Mouse (Mus musculus) kidney, embryonic 16.5 days (tissue): ENCODE results near the gene Zfp27. TPM values are rescaled to one million over a fixed set of nuclear protein-coding genes. Genes with fewer than 3 reads are reported as not detected.

Experiments used
- ATAC-seq: fragments of 200-750 bp; cut with Nextera tagmentation; 2 replicates; pipeline ENCODE4 v1.8.0; 2017; ENCODE audit warnings: moderate TSS enrichment; ENCODE audit not compliant: low FRiP score, low TSS enrichment
- H3K27ac ChIP-seq: fragments of 300-500 bp; sonication (generic); 2 replicates; pipeline ENCODE4 v1.5.1; 2014; ENCODE audit warnings: low read length
- H3K27me3 ChIP-seq: fragments of 300-500 bp; sonication (generic); 2 replicates; pipeline ENCODE4 v1.6.1; 2014; ENCODE audit warnings: low read length, control low read depth, mixed read lengths; ENCODE audit not compliant: insufficient read depth
- H3K36me3 ChIP-seq: fragments of 300-500 bp; sonication (generic); 2 replicates; pipeline ENCODE4 v1.6.1; 2014; ENCODE audit warnings: low read length, control low read depth, mixed read lengths; ENCODE audit not compliant: insufficient read depth
- H3K4me1 ChIP-seq: fragments of 300-500 bp; sonication (generic); 2 replicates; pipeline ENCODE4 v1.6.1; 2014; ENCODE audit warnings: low read length, control low read depth, mixed read lengths; ENCODE audit not compliant: insufficient read depth
- H3K4me2 ChIP-seq: fragments of 300-500 bp; sonication (generic); replicated peaks from 2 replicates; pipeline ENCODE4 v1.6.1; 2014; ENCODE audit warnings: low read depth, low read length
- H3K4me3 ChIP-seq: fragments of 300-500 bp; sonication (generic); 2 replicates; pipeline ENCODE4 v1.5.1; 2014; ENCODE audit warnings: mild to moderate bottlenecking, low read length
- H3K9ac ChIP-seq: fragments of 300-500 bp; sonication (generic); replicated peaks from 2 replicates; pipeline ENCODE4 v1.6.1; 2014; ENCODE audit warnings: low read length
- H3K9me3 ChIP-seq: fragments of 300-500 bp; sonication (generic); 2 replicates; pipeline ENCODE4 v1.6.1; 2016; ENCODE audit warnings: low read length, control low read depth
- WGBS: fragments of 180-500 bp; shearing (Covaris S2); extraction: QIAGEN DNeasy Blood & Tissue Kit; methylation state at CpG from one replicate; pipeline ENCODE4 v1.1.7; 2014; 5-methylcytosine and 5-hydroxymethylcytosine counted together
- polyA plus RNA-seq: library from polyadenylated mRNA; unstranded; fragments of >200 nt; fragmentation: Nextera tagmentation; extraction: Ambion mirVana; gene quantifications from 2 replicates; pipeline ENCODE4 v1.2.1, GENCODE M21; 2015

Gene Zfp27
- 12.0 and 12.1 TPM in 2 replicates for polyA plus RNA-seq

DNA sequence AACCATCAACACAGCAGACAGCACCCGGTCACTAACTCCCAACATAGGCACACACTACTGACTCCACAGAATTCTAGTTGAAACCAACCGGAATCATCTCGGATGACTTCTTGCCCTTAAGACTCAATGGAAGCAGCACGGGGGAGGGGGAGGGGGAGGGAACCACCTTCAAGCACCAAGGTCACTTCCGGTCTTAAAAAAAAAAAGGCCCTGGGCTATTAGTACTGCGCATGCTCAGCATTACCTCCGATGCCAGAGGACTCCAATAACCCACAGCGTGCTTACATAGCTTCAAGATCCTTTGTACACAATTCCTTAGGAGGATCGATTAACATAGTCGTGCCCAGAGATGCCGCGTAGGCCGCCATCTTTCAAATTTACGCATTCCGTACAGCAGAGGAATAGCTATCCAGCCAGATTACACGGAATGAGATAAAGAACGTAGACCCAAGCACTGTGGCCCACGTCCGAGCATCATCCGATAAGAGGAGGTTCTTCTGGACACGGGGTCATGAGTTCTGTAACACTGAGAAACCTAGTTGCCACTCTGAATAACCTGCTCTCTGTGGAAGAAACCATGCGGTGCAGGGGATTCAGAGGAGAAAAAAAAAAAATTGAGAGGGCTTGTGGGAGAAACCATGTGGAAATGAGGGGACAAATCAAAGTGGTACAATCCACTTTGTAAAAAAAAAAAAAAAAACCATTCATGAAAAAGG is at the start of gene Zfp27:
Zfp27 (minus strand) TSS at position 607 of the 716 bp plus-strand sequence.
- Histone ChIP-seq H3K9ac (peak within 1 kb of the TSS; percentile 78), H3K36me3 (peaks cover 16% of the 10 kb centered on the region), H3K4me2 (peak within 1 kb of the TSS; percentile 69), H3K27me3 (no peaks in the 10 kb centered on the region), H3K9me3 (no peaks in the 10 kb centered on the region), H3K4me1 (peaks cover 21% of the 10 kb centered on the region), H3K4me3 (peak within 1 kb of the TSS; percentile 69), H3K27ac (peak within 1 kb of the TSS; percentile 99)
- ATAC-seq: peak; percentile 76
- WGBS: under 1% methylated on average over 22 of the region's 22 CpGs

GRCm38 (mm10) chr7:29954731-29955130 is 48.4 kb upstream of the Zfp27 start:
- WGBS: 30% methylated on average over 4 of the region's 4 CpGs
- Histone ChIP-seq H3K4me3 (peak overlapping the region; percentile 69), H3K27me3 (no peaks in the 10 kb centered on the region)

GRCm38 (mm10) chr7:29953513-29954401 is 47.4 kb upstream of the Zfp27 start, which contains the start of gene Zfp74:
TSS of gene Zfp74 (minus strand) at chr7:29954089.
- ATAC-seq: peak; percentile 94
- peak within 1 kb of the TSS; percentile 96 for H3K27ac ChIP-seq
- under 1% methylated on average over 51 of the region's 52 CpGs for WGBS
- no peaks in the 10 kb centered on the region for H3K9me3 ChIP-seq
- peaks cover 4% of the 10 kb centered on the region for H3K36me3 ChIP-seq
- peak within 1 kb of the TSS; percentile 69 for H3K4me3 ChIP-seq
- no peaks in the 10 kb centered on the region for H3K27me3 ChIP-seq
- H3K4me2 ChIP-seq: peak within 1 kb of the TSS; percentile 74
- peaks cover 8% of the 10 kb centered on the region; the same call in 1 of the 2 replicates for H3K4me1 ChIP-seq
- peak within 1 kb of the TSS; percentile 83 for H3K9ac ChIP-seq

More at GRCm38 (mm10) chr7:29954731-29955130, 48.4 kb upstream of the Zfp27 start:
- H3K36me3 ChIP-seq: peaks cover 4% of the 10 kb centered on the region
- ATAC-seq: no peak
- H3K27ac ChIP-seq: no peak overlapping the region
- no peaks in the 10 kb centered on the region for H3K9me3 ChIP-seq
- H3K4me1 ChIP-seq: peaks cover 8% of the 10 kb centered on the region; the same call in 1 of the 2 replicates
- peak overlapping the region; percentile 74 for H3K4me2 ChIP-seq
- no peak overlapping the region for H3K9ac ChIP-seq

GRCm38 (mm10) chr7:29953086-29953485 is 46.7 kb upstream of the Zfp27 start:
- Histone ChIP-seq H3K4me3 (peak overlapping the region; percentile 69), H3K27ac (peak overlapping the region; percentile 96), H3K4me1 (peaks cover 8% of the 10 kb centered on the region; the same call in 1 of the 2 replicates), H3K36me3 (peaks cover 7% of the 10 kb centered on the region), H3K9ac (peak overlapping the region; percentile 83), H3K9me3 (no peaks in the 10 kb centered on the region), H3K27me3 (no peaks in the 10 kb centered on the region), H3K4me2 (peak overlapping the region; percentile 74)
- ATAC-seq: no peak
- 40% methylated on average over 10 of the region's 10 CpGs for WGBS

GRCm38 (mm10) chr7:29944201-29944600 is 37.8 kb upstream of the Zfp27 start:
- Histone ChIP-seq H3K4me3 (no peak overlapping the region), H3K9me3 (no peaks in the 10 kb centered on the region), H3K4me1 (no peaks in the 10 kb centered on the region), H3K36me3 (peaks cover 7% of the 10 kb centered on the region), H3K4me2 (no peak overlapping the region), H3K9ac (no peak overlapping the region), H3K27ac (no peak overlapping the region), H3K27me3 (no peaks in the 10 kb centered on the region)
- 81% methylated on average over 2 of the region's 2 CpGs for WGBS
- no peak for ATAC-seq

DNA sequence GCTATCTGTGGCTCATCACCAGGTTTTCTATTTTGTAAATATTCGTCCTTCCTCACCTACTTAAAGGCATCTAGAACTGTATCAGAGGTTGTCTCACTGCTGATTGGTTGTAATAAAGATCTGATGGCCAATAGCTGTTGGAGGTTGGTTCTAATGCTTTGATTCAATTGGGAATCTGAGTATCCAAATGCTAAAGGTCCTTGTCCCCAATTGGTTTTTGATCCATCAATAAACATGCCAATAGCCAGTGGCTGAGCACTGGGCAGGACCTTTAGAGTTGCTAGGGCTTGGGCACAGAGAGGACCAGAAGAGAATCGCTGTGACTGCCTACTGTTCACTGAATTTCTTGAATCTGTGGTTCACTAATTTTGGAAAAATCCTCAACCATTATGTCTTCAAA is 37.3 kb upstream of the Zfp27 start:
- no peaks in the 10 kb centered on the region for H3K27me3 ChIP-seq
- no peaks in the 10 kb centered on the region for H3K9me3 ChIP-seq
- H3K27ac ChIP-seq: no peak overlapping the region
- peaks cover 7% of the 10 kb centered on the region for H3K36me3 ChIP-seq
- H3K4me1 ChIP-seq: no peaks in the 10 kb centered on the region
- H3K9ac ChIP-seq: no peak overlapping the region
- no peak for ATAC-seq
- H3K4me2 ChIP-seq: no peak overlapping the region
- 73% methylated on average over 2 of the region's 2 CpGs for WGBS
- H3K4me3 ChIP-seq: no peak overlapping the region

- ATAC-seq: no peak
- no peak overlapping the region for H3K9ac ChIP-seq
- 49% methylated on average over 2 of the region's 2 CpGs for WGBS
- H3K9me3 ChIP-seq: no peaks in the 10 kb centered on the region
- no peak overlapping the region for H3K27ac ChIP-seq
- H3K27me3 ChIP-seq: no peaks in the 10 kb centered on the region
- H3K4me1 ChIP-seq: no peaks in the 10 kb centered on the region
- no peak overlapping the region for H3K4me2 ChIP-seq
- no peak overlapping the region for H3K4me3 ChIP-seq
- peaks cover 5% of the 10 kb centered on the region for H3K36me3 ChIP-seq
These were observed 36.4 kb upstream of the Zfp27 start for GRCm38 (mm10) chr7:29942740-29943139.

- Histone ChIP-seq H3K27ac (no peak overlapping the region), H3K27me3 (no peaks in the 10 kb centered on the region), H3K36me3 (peaks cover 21% of the 10 kb centered on the region), H3K9ac (no peak overlapping the region), H3K4me1 (no peaks in the 10 kb centered on the region), H3K9me3 (no peaks in the 10 kb centered on the region), H3K4me2 (no peak overlapping the region), H3K4me3 (no peak overlapping the region)
- 87% methylated on average over 11 of the region's 11 CpGs for WGBS
- ATAC-seq: no peak
These were observed 34.7 kb upstream of the Zfp27 start for GRCm38 (mm10) chr7:29941027-29941426.

GRCm38 (mm10) chr7:29938856-29939255 is 32.5 kb upstream of the Zfp27 start:
- Histone ChIP-seq H3K27ac (no peak overlapping the region), H3K27me3 (no peaks in the 10 kb centered on the region), H3K4me2 (no peak overlapping the region), H3K36me3 (peaks cover 42% of the 10 kb centered on the region), H3K4me3 (no peak overlapping the region), H3K9ac (no peak overlapping the region), H3K4me1 (no peaks in the 10 kb centered on the region), H3K9me3 (no peaks in the 10 kb centered on the region)
- WGBS: 86% methylated on average over 6 of the region's 6 CpGs
- no peak for ATAC-seq
